Mouse (Mus musculus): ENCODE results near the gene Coq10a.

DNA sequence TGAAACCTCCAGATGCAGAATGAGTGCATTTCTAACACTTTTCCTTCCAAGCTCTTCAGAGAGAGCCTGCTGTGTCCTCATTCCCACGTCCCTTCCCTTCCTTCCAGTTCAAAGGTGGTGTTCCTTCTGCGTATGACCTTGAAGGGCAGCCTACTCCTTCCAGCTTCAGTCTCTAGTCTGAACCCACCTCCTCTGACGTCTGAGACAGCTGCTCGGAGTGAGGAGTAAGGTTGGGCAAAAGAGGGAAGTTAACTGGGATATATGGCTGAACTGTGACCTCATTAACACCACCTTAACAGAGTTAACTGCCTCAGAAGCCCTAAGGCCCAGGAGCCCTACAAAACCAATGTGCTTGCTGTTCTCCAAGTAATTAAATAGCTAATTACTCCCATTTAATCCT, 1.8 kb upstream of the Coq10a start:
- no peak for TF ChIP-seq CTCF (IDR thresholded peaks at IDR 0.05; ENCODE audit: control insufficient read depth, insufficient read depth, low read length)
- TF ChIP-seq POLR2A (IDR thresholded peaks at IDR 0.05; ENCODE audit: borderline replicate concordance, control insufficient read depth, low read depth, low read length): no peak
